Comparison of ENCODE assay signal across 23 mouse cellular contexts in genomic region chr11:102655888-102656287, GRCm38 (mm10). TPM values are rescaled to one million over a fixed set of nuclear protein-coding genes. Genes with fewer than 3 reads are reported as not detected.
DNase-seq lines count a peak whose midpoint lies in the region; ATAC-seq and TF ChIP-seq lines count a peak whose summit lies in the region.
"Had no signal": no experiment of that assay in that cellular context is flagged by ENCODE, and none has a peak within 500 bp of the region (broad histone marks: within the 10 kb centered on the region; RNA-seq: fewer than 3 reads in every experiment).

No protein-coding gene starts in this region.

- ATAC-seq in stomach, embryonic 15.5 days (ENCODE audit: insufficient read depth, low FRiP score, low read depth) = no peak
- ATAC-seq: hindbrain, embryonic 16.5 days had no signal

- intact Hi-C loops in left cerebral cortex, adult 2 months (cut with DNase I) = loop anchor here (1.0 kb wide), 1 partner anchor 83 kb away; no protein-coding TSS in a partner anchor
- intact Hi-C loops in left cerebral cortex, postnatal 4 days (cut with DNase I) = loop anchor here (10.0 kb wide), 1 partner anchor 171 kb away; no protein-coding TSS in a partner anchor

- H3K4me2 ChIP-seq in stomach, embryonic 15.5 days = peak overlapping the region; percentile 6; the same call in 1 of the 2 replicates
- H3K4me2 ChIP-seq: embryonic facial prominence, embryonic 12.5 days; limb, embryonic 13.5 days; liver, embryonic 15.5 days; midbrain, embryonic 11.5 days had no signal

- H3K36me3 ChIP-seq in stomach, embryonic 15.5 days = no peaks in the 10 kb centered on the region
- H3K36me3 ChIP-seq: embryonic facial prominence, embryonic 12.5 days; limb, embryonic 13.5 days; liver, embryonic 15.5 days had no signal

- no peak overlapping the region for H3K9ac ChIP-seq in stomach, embryonic 15.5 days
- H3K9ac ChIP-seq: embryonic facial prominence, embryonic 12.5 days; limb, embryonic 13.5 days; liver, embryonic 15.5 days had no signal

- no peaks in the 10 kb centered on the region for H3K27me3 ChIP-seq in stomach, embryonic 15.5 days (replicated peaks)
- H3K27me3 ChIP-seq: embryonic facial prominence, embryonic 12.5 days; limb, embryonic 13.5 days; liver, embryonic 15.5 days had no signal

- DNase-seq in frontal cortex, postnatal 36 days (ENCODE audit: low spot score in 2 of 2) = peak; percentile 8 to 19
- no peak for DNase-seq in frontal cortex, postnatal 25 days (ENCODE audit: low spot score in 2 of 2)
- no peak for DNase-seq in left cerebral cortex, adult 2 months (ENCODE audit: extremely low spot score in 1 of 2, low spot score in 2 of 2)
- DNase-seq in left cerebral cortex, postnatal 4 days = no peak
- peak; percentile 66 for DNase-seq in Muller cell, postnatal 12 days (ENCODE audit: inconsistent ontology term)
- DNase-seq in gastrocnemius, adult 18-20 months (ENCODE audit: low spot score) = no peak
- no peak for DNase-seq in layer of hippocampus, adult 11-12 months (ENCODE audit: low spot score)
- DNase-seq: B cell, adult 2 months; cerebellum, adult 18-20 months; gastrocnemius, adult 2 months; heart, postnatal 10 days; lung, postnatal 36 days had no signal

- TF ChIP-seq CTCF in left cerebral cortex, adult 2 months (IDR thresholded peaks at IDR 0.05) = no peak

- H3K4me3 ChIP-seq in left cerebral cortex, adult 2 months = no peak overlapping the region
- H3K4me3 ChIP-seq in stomach, embryonic 15.5 days (replicated peaks) = no peak overlapping the region
- H3K4me3 ChIP-seq: embryonic facial prominence, embryonic 12.5 days; gastrocnemius, adult 2 months; heart, adult 2 months; limb, embryonic 13.5 days; liver, embryonic 15.5 days had no signal

- H3K27ac ChIP-seq in left cerebral cortex, adult 2 months = peak overlapping the region; percentile 15; the same call in 1 of the 2 replicates
- no peak overlapping the region for H3K27ac ChIP-seq in stomach, embryonic 15.5 days
- H3K27ac ChIP-seq: embryonic facial prominence, embryonic 12.5 days; gastrocnemius, adult 2 months; heart, adult 2 months; limb, embryonic 13.5 days; liver, embryonic 15.5 days had no signal

- no peaks in the 10 kb centered on the region for H3K9me3 ChIP-seq in stomach, embryonic 15.5 days
- H3K9me3 ChIP-seq: embryonic facial prominence, embryonic 12.5 days; limb, embryonic 13.5 days; liver, embryonic 15.5 days had no signal

- H3K4me1 ChIP-seq in stomach, embryonic 15.5 days = peaks cover 7% of the 10 kb centered on the region; the same call in 1 of the 2 replicates
- H3K4me1 ChIP-seq: liver, embryonic 15.5 days had no signal

- 38% methylated on average over 8 of the region's 8 CpGs for WGBS in stomach, embryonic 15.5 days

RNA-seq across cellular contexts. Expression of gene Meioc, which starts 7.6 kb away (rescaled TPM):
- not detected for total RNA-seq in left cerebral cortex, adult 2 months (2021)
- total RNA-seq in left cerebral cortex, postnatal 4 days (2021) = not detected
- polyA plus RNA-seq in stomach, embryonic 15.5 days (2015; fragmentation: Nextera tagmentation; extraction: Ambion mirVana) = 0.55 and 1.0 TPM in 2 replicates
- total RNA-seq in gastrocnemius, adult 18-20 months (2021) = not detected
- total RNA-seq: adrenal gland, adult 18-20 months; common myeloid progenitor, adult 5-6 weeks; gastrocnemius, adult 2 months; heart, adult 2 months; layer of hippocampus, postnatal 25 days; neutrophil, adult 5-6 weeks had no signal
- polyA plus RNA-seq: heart, adult 2 months had no signal

RNA-seq across cellular contexts. Expression of gene Ccdc43, which starts 41.7 kb away (rescaled TPM):
- 10 to 100 TPM; 24.6 to 34.5 TPM for total RNA-seq in left cerebral cortex, adult 2 months (2021)
- 10 to 100 TPM; 32.8 to 34.5 TPM for total RNA-seq in left cerebral cortex, postnatal 4 days (2021)
- polyA plus RNA-seq in stomach, embryonic 15.5 days (2015; fragmentation: Nextera tagmentation; extraction: Ambion mirVana) = 38.3 and 41.4 TPM in 2 replicates
- 10 to 100 TPM; 74.4 to 79.7 TPM for total RNA-seq in gastrocnemius, adult 18-20 months (2021)

RNA-seq across cellular contexts. Expression of gene Fzd2, which starts 51.7 kb away (rescaled TPM):
- total RNA-seq in left cerebral cortex, adult 2 months (2021) = 10 to 100 TPM; 10.9 to 11.7 TPM
- total RNA-seq in left cerebral cortex, postnatal 4 days (2021) = 1 to 10 TPM; 6.8 to 7.4 TPM
- 21.9 and 23.7 TPM in 2 replicates for polyA plus RNA-seq in stomach, embryonic 15.5 days (2015; fragmentation: Nextera tagmentation; extraction: Ambion mirVana)
- total RNA-seq in gastrocnemius, adult 18-20 months (2021) = 1 to 10 TPM in 1 of 2 experiments, under 1 TPM in 1; 0.89 to 1.8 TPM
- total RNA-seq: common myeloid progenitor, adult 5-6 weeks had no signal

Comparison
In these comparisons a context has a peak if more than half of its experiments do, and no peak if none do; other contexts are left out.
1. DNase-seq: peak in frontal cortex, postnatal 36 days (2 of 2) and Muller cell, postnatal 12 days (single experiment); none in frontal cortex, postnatal 25 days (0 of 2), left cerebral cortex, adult 2 months (0 of 2), left cerebral cortex, postnatal 4 days (single experiment), gastrocnemius, adult 18-20 months (single experiment) and layer of hippocampus, adult 11-12 months (single experiment).